Mouse (Mus musculus) C2C12 (cell line): ENCODE measurements at regions not wholly inside any gene's neighbourhood (a gene's known extent, or its start where the extent isn't known, plus 50 kb on each side); places are given as distances from the start of the nearest gene placed in this dataset.
"Not testable (repeated sequence)": the region's sequence is repeated elsewhere in the genome, so short reads cannot be mapped to it uniquely, and the experiment has no call there.

Experiments
- CEBPB ChIP-seq: IDR thresholded peaks from one replicate; pipeline ENCODE4 v1.6.1; 2011; ENCODE audit warnings: low read depth, mild to moderate bottlenecking, control low read depth, moderate library complexity
- CTCF ChIP-seq: IDR thresholded peaks from one replicate; pipeline ENCODE4 v1.5.1; 2011; ENCODE audit not compliant: control insufficient read depth, insufficient read depth, insufficient read length
- MYOD1 ChIP-seq: IDR thresholded peaks from one replicate; pipeline ENCODE4 v1.6.1; 2011; ENCODE audit warnings: low read depth; ENCODE audit not compliant: control insufficient read depth, insufficient read length

DNA sequence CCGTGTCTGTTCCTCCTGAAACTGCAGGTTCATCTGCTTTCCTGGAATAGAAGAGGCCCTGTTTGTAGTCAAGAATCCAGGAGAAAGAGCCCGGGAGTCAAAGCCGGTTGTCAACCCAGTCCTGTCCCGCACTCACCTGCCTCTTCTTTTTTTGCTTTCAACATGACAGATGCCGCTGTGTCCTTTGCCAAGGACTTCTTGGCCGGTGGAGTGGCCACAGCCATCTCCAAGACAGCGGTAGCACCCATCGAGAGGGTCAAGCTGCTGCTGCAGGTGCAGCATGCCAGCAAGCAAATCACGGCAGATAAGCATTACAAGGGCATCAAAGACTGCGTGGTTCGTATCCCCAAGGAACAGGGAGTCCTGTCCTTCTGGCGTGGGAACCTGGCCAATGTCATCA is 127.5 kb downstream of the Naa11 start:
- not testable (repeated sequence) for TF ChIP-seq CTCF, MYOD1, CEBPB
